Mouse (Mus musculus) lung, postnatal 4 days (tissue): Measurements from ENCODE around the gene Gm26566.
"Not testable (repeated sequence)": the region's sequence is repeated elsewhere in the genome, so short reads cannot be mapped to it uniquely, and the experiment has no call there.

Experiments used
- DNase-seq, 2 experiments: peaks; one replicate each; pipeline ENCODE4 v3.0.0; 2021

Gene Gm26566

GRCm38 (mm10) chr4:88741426-88741825 lies 19.8 kb downstream of the Gm26566 start:
- DNase-seq, result no peak

GRCm38 (mm10) chr4:88742771-88743371 lies 21.3 kb downstream of the Gm26566 start:
- no peak for DNase-seq

GRCm38 (mm10) chr4:88744207-88744606 lies 22.6 kb downstream of the Gm26566 start:
- DNase-seq, result no peak

DNA sequence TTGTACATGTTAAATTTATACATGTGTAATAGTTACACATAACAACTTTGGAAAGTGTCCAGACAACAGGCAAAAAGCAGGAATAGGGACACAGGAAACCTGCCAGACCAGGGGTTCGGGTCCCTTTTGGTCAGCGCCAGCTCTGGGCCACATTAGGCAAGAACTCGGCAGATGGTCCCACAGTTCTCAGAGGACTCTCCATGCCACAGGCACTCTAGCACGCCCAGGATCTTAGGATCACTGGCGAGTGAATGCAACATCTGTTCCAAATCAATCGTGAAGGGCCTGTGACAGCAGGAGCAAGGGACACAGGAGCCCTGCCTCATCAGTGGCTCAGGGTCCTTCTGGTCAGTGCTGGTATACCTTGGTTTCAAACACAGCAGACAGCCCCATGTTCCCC lies 28.3 kb downstream of the Gm26566 start:
- DNase-seq, result no peak

DNA sequence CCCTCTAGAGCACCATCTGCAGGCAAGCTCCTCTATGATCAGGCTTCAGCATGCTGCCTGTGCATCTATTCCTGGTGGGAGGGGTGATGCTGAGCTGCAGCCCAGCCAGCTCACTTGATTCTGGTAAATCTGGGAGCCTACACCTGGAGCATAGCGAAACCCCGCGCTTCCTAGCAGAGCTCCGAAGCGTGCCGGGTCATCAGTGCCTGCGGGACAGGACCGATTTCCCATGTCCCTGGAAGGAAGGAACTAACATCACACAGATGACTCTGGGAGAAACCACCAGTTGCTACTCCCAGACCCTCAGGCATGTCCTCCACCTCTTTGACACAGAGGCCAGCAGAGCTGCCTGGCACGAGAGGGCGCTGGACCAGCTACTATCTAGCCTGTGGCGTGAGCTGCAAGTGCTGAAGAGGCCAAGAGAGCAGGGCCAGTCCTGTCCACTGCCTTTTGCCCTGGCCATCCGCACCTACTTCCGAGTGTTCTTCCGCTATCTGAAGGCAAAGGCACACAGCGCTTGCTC lies 33.3 kb downstream of the Gm26566 start, which contains the start of gene Gm13271:
TSS of gene Gm13271 (plus strand) at position 51 of the 523 bp plus-strand sequence.
- peak; percentile 75 to 77 for DNase-seq

DNA sequence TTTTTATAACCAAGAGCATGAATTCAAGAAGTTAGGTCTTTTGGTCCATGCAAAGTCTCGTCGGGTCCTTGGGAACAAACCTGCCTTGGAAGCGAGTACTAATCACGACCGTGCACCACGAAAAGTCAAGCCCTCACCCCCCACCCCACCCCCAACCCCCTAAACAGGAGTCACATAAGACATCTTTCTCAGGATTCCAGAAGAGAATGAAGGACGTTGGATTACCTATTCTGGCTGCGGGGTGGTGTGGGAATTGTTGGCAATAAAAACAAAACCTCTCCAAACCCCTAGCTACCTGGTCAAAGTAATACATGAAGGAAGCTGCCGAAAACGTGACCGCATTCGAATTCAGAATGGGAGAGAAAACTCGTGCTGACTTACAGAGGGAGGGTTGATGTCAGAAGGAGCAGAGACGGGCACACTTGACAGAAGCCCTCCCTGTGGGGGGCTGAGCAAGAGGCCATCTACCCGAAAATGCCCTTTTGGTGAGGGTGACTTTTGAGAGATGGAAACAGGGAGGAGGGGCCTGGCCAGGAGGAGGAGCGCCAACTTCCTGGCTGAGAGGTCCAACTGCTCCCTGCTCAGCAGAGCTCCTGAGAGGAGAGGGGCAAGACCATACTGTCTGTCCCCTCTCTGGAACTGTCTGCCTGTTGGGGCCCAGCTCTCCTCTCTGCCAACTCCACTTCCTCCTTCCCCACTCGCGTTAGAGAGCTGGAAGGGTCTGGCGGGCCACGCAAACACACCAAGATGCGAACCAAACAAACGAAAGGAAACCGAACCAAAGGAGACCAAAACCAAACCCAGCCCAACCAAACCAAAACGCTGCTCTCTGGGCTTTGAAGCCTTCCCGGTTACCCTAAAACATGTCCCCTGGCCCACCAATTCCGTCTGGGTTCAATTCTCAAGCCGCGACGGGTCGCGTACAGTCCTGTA lies 35.2 kb downstream of the Gm26566 start:
- DNase-seq, result not testable (repeated sequence)

DNA sequence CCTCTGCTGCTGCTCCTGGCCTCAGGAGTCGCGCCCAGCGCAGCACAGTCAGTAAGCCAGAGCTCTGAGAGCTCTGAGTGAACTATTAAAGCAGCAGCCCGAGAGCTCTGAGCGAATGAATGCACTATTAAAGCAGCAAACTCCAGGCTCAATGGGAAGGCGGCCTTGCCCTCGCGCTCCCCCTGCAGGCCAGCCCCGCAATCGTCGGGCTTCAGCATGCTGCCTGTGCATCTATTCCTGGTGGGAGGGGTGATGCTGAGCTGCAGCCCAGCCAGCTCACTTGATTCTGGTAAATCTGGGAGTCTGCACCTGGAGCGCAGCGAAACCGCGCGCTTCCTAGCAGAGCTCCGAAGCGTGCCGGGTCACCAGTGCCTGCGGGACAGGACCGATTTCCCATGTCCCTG lies 36.0 kb downstream of the Gm26566 start:
- DNase-seq, result peak; percentile 91

DNA sequence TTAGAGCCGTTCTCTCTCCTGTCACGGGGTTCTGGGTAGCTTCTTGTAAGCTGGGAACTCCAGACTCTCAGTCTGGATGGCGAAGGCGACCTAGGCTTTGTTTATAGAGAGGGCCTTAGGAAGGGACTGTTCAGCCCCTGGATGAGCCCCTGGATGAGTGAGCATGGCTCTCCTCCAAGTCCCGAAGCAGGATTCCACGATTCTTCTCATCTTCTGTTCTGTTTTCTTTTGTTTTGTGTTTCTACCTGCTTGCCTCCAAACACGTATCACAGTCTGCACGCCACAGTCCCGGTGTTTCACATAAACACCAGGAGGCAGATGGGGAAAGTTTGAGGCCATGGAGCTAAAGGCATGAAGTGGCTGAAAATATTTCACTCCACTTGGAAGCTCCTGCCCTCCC lies 37.1 kb downstream of the Gm26566 start:
- DNase-seq, result not testable (repeated sequence)

- peak; percentile 50 for DNase-seq
Observed at GRCm38 (mm10) chr4:88759610-88760268, 38.1 kb downstream of the Gm26566 start, which contains the start of gene Gm13283. Gm13283 (plus strand) TSS chr4:88760119.

DNA sequence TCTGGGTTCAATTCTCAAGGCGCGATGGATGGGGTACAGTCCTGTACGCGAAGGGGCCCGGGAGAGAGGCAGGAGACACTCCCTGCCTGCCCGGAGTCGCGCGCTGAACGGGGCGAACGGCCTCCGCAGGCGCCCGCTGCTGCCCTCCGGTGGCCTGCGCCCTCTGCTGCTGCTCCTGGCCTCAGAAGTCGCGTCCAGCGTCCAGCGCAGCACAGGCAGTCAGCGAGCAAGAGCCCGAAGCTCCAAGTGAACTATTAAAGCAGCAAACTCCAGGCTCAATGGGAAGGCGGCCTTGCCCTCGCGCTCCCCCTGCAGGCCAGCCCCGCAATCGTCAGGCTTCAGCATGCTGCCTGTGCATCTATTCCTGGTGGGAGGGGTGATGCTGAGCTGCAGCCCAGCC lies 38.8 kb downstream of the Gm26566 start:
- DNase-seq, result peak; percentile 86 to 93

DNA sequence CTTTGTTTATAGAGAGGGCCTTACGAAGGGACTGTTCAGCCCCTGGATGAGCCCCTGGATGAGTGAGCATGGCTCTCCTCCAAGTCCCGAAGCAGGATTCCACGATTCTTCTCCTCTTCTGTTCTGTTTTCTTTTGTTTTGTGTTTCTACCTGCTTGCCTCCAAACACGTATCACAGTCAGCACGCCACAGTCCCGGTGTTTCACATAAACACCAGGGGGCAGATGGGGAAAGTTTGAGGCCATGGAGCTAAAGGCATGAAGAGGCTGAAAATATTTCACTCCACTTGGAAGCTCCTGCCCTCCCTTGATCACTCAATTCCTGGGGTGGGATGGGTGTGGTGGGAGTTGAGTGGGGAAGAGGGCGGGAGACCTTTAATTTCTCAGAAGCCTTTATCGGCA lies 40.2 kb downstream of the Gm26566 start:
- peak; percentile 75 to 78 for DNase-seq

DNA sequence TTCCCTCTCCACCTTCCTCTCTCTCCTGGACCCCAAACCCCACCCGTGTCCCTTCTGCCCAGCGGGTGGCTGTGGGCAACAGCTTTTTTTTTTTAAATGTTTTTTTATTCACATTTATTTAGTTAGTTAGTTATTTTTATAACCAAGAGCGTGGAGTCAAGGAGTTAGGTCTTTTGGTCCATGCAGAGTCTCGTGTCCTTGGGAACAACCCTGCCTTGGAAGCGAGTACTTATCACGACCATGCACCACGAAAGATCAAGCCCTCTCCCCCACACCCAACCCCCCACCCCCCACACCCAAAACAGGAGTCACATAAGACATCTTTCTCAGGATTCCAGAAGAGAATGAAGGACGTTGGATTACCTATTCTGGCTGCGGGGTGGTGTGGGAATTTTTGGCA lies 40.7 kb downstream of the Gm26566 start:
- peak in 1 of 2 experiments; percentile 27 for DNase-seq

DNA sequence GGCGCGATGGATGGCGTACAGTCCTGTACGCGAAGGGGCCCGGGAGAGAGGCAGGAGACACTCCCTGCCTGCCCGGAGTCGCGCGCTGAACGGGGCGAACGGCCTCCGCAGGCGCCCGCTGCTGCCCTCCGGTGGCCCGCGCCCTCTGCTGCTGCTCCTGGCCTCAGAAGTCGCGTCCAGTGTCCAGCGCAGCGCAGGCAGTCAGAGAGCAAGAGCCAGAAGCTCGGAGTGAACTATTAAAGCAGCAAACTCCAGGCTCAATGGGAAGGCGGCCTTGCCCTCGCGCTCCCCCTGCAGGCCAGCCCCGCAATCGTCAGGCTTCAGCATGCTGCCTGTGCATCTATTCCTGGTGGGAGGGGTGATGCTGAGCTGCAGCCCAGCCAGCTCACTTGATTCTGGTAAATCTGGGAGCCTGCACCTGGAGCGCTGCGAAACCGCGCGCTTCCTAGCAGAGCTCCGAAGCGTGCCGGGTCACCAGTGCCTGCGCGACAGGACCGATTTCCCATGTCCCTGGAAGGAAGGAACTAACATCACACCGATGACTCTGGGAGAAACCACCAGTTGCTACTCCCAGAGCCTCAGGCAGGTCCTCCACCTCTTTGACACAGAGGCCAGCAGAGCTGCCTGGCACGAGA lies 41.9 kb downstream of the Gm26566 start:
- DNase-seq, result peak; percentile 66 to 88
